Mouse (Mus musculus) splenic B cell, adult 2 months (primary cell): ENCODE results near the gene Acyp1.

Source experiments
- DNase-seq: peaks from one replicate; pipeline ENCODE4 v3.0.0-alpha.2; 2011; ENCODE audit warnings: low read depth, low spot score
- H3K27me3 ChIP-seq: 2 replicates; pipeline ENCODE4 v1.6.1; 2012; ENCODE audit warnings: mild to moderate bottlenecking, low read length, moderate library complexity, mixed read lengths; ENCODE audit not compliant: control insufficient read depth, poor library complexity, insufficient read depth, severe bottlenecking
- H3K36me3 ChIP-seq: 2 replicates; pipeline ENCODE4 v1.6.1; 2012; ENCODE audit warnings: mild to moderate bottlenecking, low read length, moderate library complexity, mixed read lengths; ENCODE audit not compliant: control insufficient read depth, poor library complexity, insufficient read depth, severe bottlenecking

The Acyp1 gene

GRCm38 (mm10) chr12:85233376-85234358 is 54.6 kb downstream of the Acyp1 start:
- Histone ChIP-seq H3K27me3 (no peaks in the 10 kb centered on the region), H3K36me3 (no peaks in the 10 kb centered on the region)
- DNase-seq = no peak

GRCm38 (mm10) chr12:85227876-85228599 is 60.2 kb downstream of the Acyp1 start:
- no peak for DNase-seq
- Histone ChIP-seq H3K36me3 (peaks cover 2% of the 10 kb centered on the region), H3K27me3 (no peaks in the 10 kb centered on the region)

- H3K36me3 ChIP-seq = peaks cover 4% of the 10 kb centered on the region
- H3K27me3 ChIP-seq = no peaks in the 10 kb centered on the region
- DNase-seq = no peak
Observed at GRCm38 (mm10) chr12:85227227-85227626, 61.0 kb downstream of the Acyp1 start.
